Mouse (Mus musculus): ENCODE measurements around the gene H2-Aa.
"Not testable (repeated sequence)": the region's sequence is repeated elsewhere in the genome, so short reads cannot be mapped to it uniquely, and the experiment has no call there.

Gene H2-Aa

GRCm38 (mm10) chr17:34287648-34288047 lies at the start of gene H2-Aa:
TSS of gene H2-Aa (minus strand) at chr17:34287823.
- DNase-seq (ENCODE audit: low spot score): peak; percentile 75

GRCm38 (mm10) chr17:34331200-34331599 lies 43.6 kb upstream of the H2-Aa start:
- DNase-seq (ENCODE audit: low spot score): no peak

- no peak for DNase-seq (ENCODE audit: low spot score)
Measured at GRCm38 (mm10) chr17:34329807-34330206, 42.2 kb upstream of the H2-Aa start.

- DNase-seq (ENCODE audit: low spot score): no peak
Measured at GRCm38 (mm10) chr17:34326373-34326772, 38.8 kb upstream of the H2-Aa start.

- peak; percentile 7 for DNase-seq (ENCODE audit: low spot score)
Measured at GRCm38 (mm10) chr17:34325436-34325835, 37.8 kb upstream of the H2-Aa start, which contains the start of gene H2-Eb2. TSS of gene H2-Eb2 (plus strand) at chr17:34325665.

- no peak for DNase-seq (ENCODE audit: low spot score)
Measured at GRCm38 (mm10) chr17:34317275-34317674, 29.7 kb upstream of the H2-Aa start.

- no peak for DNase-seq (ENCODE audit: low spot score)
Measured at GRCm38 (mm10) chr17:34316697-34317096, 29.1 kb upstream of the H2-Aa start.

- DNase-seq (ENCODE audit: low spot score): no peak
Measured at GRCm38 (mm10) chr17:34315512-34315911, 27.9 kb upstream of the H2-Aa start.

- DNase-seq (ENCODE audit: low spot score): no peak
Measured at GRCm38 (mm10) chr17:34314286-34314685, 26.7 kb upstream of the H2-Aa start.

- peak; percentile 85 for DNase-seq (ENCODE audit: low spot score)
Measured at GRCm38 (mm10) chr17:34313393-34313792, 25.8 kb upstream of the H2-Aa start.

- DNase-seq (ENCODE audit: low spot score): no peak
Measured at GRCm38 (mm10) chr17:34312185-34312584, 24.6 kb upstream of the H2-Aa start.

- DNase-seq (ENCODE audit: low spot score): not testable (repeated sequence)
Measured at GRCm38 (mm10) chr17:34310526-34310925, 22.9 kb upstream of the H2-Aa start.

GRCm38 (mm10) chr17:34309683-34310385 lies 22.2 kb upstream of the H2-Aa start:
- DNase-seq (ENCODE audit: low spot score): peak; percentile 70

- no peak for DNase-seq (ENCODE audit: low spot score)
Measured at GRCm38 (mm10) chr17:34309225-34309624, 21.6 kb upstream of the H2-Aa start.

GRCm38 (mm10) chr17:34308161-34308560 lies 20.5 kb upstream of the H2-Aa start:
- no peak for DNase-seq (ENCODE audit: low spot score)

- DNase-seq (ENCODE audit: low spot score): no peak
Measured at GRCm38 (mm10) chr17:34307216-34307615, 19.6 kb upstream of the H2-Aa start.

GRCm38 (mm10) chr17:34306407-34306806 lies 18.8 kb upstream of the H2-Aa start:
- DNase-seq (ENCODE audit: low spot score): no peak

GRCm38 (mm10) chr17:34305380-34306030 lies 17.9 kb upstream of the H2-Aa start, which contains the start of gene H2-Eb1:
TSS of gene H2-Eb1 (plus strand) at chr17:34305867.
- peak; percentile 90 for DNase-seq (ENCODE audit: low spot score)

GRCm38 (mm10) chr17:34304751-34305150 lies 17.1 kb upstream of the H2-Aa start:
- DNase-seq (ENCODE audit: low spot score): peak; percentile 69

GRCm38 (mm10) chr17:34303789-34304188 lies 16.2 kb upstream of the H2-Aa start:
- no peak for DNase-seq (ENCODE audit: low spot score)

- no peak for DNase-seq (ENCODE audit: low spot score)
Measured at GRCm38 (mm10) chr17:34301670-34302190, 14.1 kb upstream of the H2-Aa start.

GRCm38 (mm10) chr17:34300691-34301566 lies 13.3 kb upstream of the H2-Aa start:
- DNase-seq (ENCODE audit: low spot score): no peak
